Mouse (Mus musculus): ENCODE results near the gene Ubr2. TPM values are rescaled to one million over a fixed set of nuclear protein-coding genes. Genes with fewer than 3 reads are reported as not detected.

Gene Ubr2
- polyA plus RNA-seq, 1 experiment from 2014 or later = 22.7 TPM

- no peaks in the 10 kb centered on the region; the same call in 1 of the 2 replicates for H3K4me1 ChIP-seq
- no peak overlapping the region for H3K27ac ChIP-seq
- no peaks in the 10 kb centered on the region for H3K27me3 ChIP-seq (replicated peaks)
- H3K4me2 ChIP-seq (replicated peaks) = no peak overlapping the region
- H3K9ac ChIP-seq = no peak overlapping the region
- H3K9me3 ChIP-seq = no peaks in the 10 kb centered on the region
- H3K4me3 ChIP-seq = no peak overlapping the region
- no peak for ATAC-seq (ENCODE audit: low FRiP score, low read depth)
- 70% methylated on average over 7 of the region's 7 CpGs for WGBS
- peaks cover 52% of the 10 kb centered on the region for H3K36me3 ChIP-seq
These were observed 13.9 kb downstream of the Ubr2 start for GRCm38 (mm10) chr17:46996484-46996883.

- Histone ChIP-seq H3K36me3 (peaks cover 56% of the 10 kb centered on the region), H3K4me1 (no peaks in the 10 kb centered on the region; the same call in 1 of the 2 replicates), H3K4me3 (no peak overlapping the region), H3K9ac (no peak overlapping the region), H3K9me3 (no peaks in the 10 kb centered on the region), H3K27me3 (replicated peaks) (no peaks in the 10 kb centered on the region), H3K27ac (no peak overlapping the region), H3K4me2 (replicated peaks) (no peak overlapping the region)
- 82% methylated on average over 3 of the region's 3 CpGs for WGBS
- ATAC-seq (ENCODE audit: low FRiP score, low read depth) = no peak
These were observed 14.7 kb downstream of the Ubr2 start for GRCm38 (mm10) chr17:46995621-46996020.

- Histone ChIP-seq H3K27me3 (replicated peaks) (no peaks in the 10 kb centered on the region), H3K9me3 (no peaks in the 10 kb centered on the region), H3K4me1 (no peaks in the 10 kb centered on the region; the same call in 1 of the 2 replicates), H3K4me2 (replicated peaks) (no peak overlapping the region), H3K4me3 (no peak overlapping the region), H3K9ac (no peak overlapping the region), H3K36me3 (peaks cover 56% of the 10 kb centered on the region), H3K27ac (no peak overlapping the region)
- no peak for ATAC-seq (ENCODE audit: low FRiP score, low read depth)
- WGBS = 83% methylated on average over 10 of the region's 10 CpGs
These were observed 15.5 kb downstream of the Ubr2 start for GRCm38 (mm10) chr17:46994641-46995398.

- H3K9ac ChIP-seq = no peak overlapping the region
- no peak overlapping the region for H3K27ac ChIP-seq
- no peaks in the 10 kb centered on the region for H3K27me3 ChIP-seq (replicated peaks)
- no peaks in the 10 kb centered on the region; the same call in 1 of the 2 replicates for H3K4me1 ChIP-seq
- no peak for ATAC-seq (ENCODE audit: low FRiP score, low read depth)
- H3K4me2 ChIP-seq (replicated peaks) = no peak overlapping the region
- peaks cover 50% of the 10 kb centered on the region for H3K36me3 ChIP-seq
- no peaks in the 10 kb centered on the region for H3K9me3 ChIP-seq
- H3K4me3 ChIP-seq = no peak overlapping the region
- WGBS = 96% methylated on average over 8 of the region's 8 CpGs
These were observed 16.7 kb downstream of the Ubr2 start for GRCm38 (mm10) chr17:46993625-46994024.

GRCm38 (mm10) chr17:46987631-46988030 is 22.7 kb downstream of the Ubr2 start:
- H3K36me3 ChIP-seq = peaks cover 81% of the 10 kb centered on the region
- ATAC-seq (ENCODE audit: low FRiP score, low read depth) = no peak
- H3K27me3 ChIP-seq (replicated peaks) = no peaks in the 10 kb centered on the region
- WGBS = 84% methylated on average over 3 of the region's 3 CpGs
- no peaks in the 10 kb centered on the region for H3K9me3 ChIP-seq
- no peak overlapping the region for H3K9ac ChIP-seq
- H3K4me2 ChIP-seq (replicated peaks) = no peak overlapping the region
- H3K27ac ChIP-seq = no peak overlapping the region
- no peak overlapping the region for H3K4me3 ChIP-seq
- no peaks in the 10 kb centered on the region for H3K4me1 ChIP-seq

- H3K36me3 ChIP-seq = peaks cover 97% of the 10 kb centered on the region
- H3K4me3 ChIP-seq = no peak overlapping the region
- WGBS = 96% methylated on average over 6 of the region's 6 CpGs
- no peaks in the 10 kb centered on the region for H3K27me3 ChIP-seq (replicated peaks)
- no peaks in the 10 kb centered on the region; the same call in 1 of the 2 replicates for H3K9me3 ChIP-seq
- H3K9ac ChIP-seq = no peak overlapping the region
- H3K4me1 ChIP-seq = no peaks in the 10 kb centered on the region
- H3K4me2 ChIP-seq (replicated peaks) = no peak overlapping the region
- no peak overlapping the region for H3K27ac ChIP-seq
- ATAC-seq (ENCODE audit: low FRiP score, low read depth) = no peak
These were observed 30.3 kb downstream of the Ubr2 start for GRCm38 (mm10) chr17:46980050-46980449.

- no peak for ATAC-seq (ENCODE audit: low FRiP score, low read depth)
- Histone ChIP-seq H3K4me3 (no peak overlapping the region), H3K36me3 (peaks cover 93% of the 10 kb centered on the region), H3K9ac (no peak overlapping the region), H3K4me1 (no peaks in the 10 kb centered on the region), H3K27ac (no peak overlapping the region), H3K27me3 (replicated peaks) (no peaks in the 10 kb centered on the region), H3K4me2 (replicated peaks) (no peak overlapping the region), H3K9me3 (no peaks in the 10 kb centered on the region; the same call in 1 of the 2 replicates)
- 66% methylated on average over 3 of the region's 3 CpGs for WGBS
These were observed 35.2 kb downstream of the Ubr2 start for GRCm38 (mm10) chr17:46975183-46975582.

- 93% methylated on average over 7 of the region's 7 CpGs for WGBS
- ATAC-seq (ENCODE audit: low FRiP score, low read depth) = no peak
These were observed 37.8 kb downstream of the Ubr2 start for GRCm38 (mm10) chr17:46972603-46973002.

GRCm38 (mm10) chr17:46966892-46967291 is 43.5 kb downstream of the Ubr2 start:
- H3K27me3 ChIP-seq (replicated peaks) = no peaks in the 10 kb centered on the region
- H3K4me2 ChIP-seq (replicated peaks) = no peak overlapping the region
- no peaks in the 10 kb centered on the region for H3K4me1 ChIP-seq
- 88% methylated on average over 14 of the region's 14 CpGs for WGBS
- H3K9ac ChIP-seq = no peak overlapping the region
- no peak for ATAC-seq (ENCODE audit: low FRiP score, low read depth)
- no peaks in the 10 kb centered on the region for H3K9me3 ChIP-seq
- H3K27ac ChIP-seq = no peak overlapping the region
- H3K4me3 ChIP-seq = no peak overlapping the region
- H3K36me3 ChIP-seq = peaks cover 95% of the 10 kb centered on the region

More at GRCm38 (mm10) chr17:46972603-46973002, 37.8 kb downstream of the Ubr2 start:
- Histone ChIP-seq H3K27me3 (replicated peaks) (no peaks in the 10 kb centered on the region), H3K9me3 (no peaks in the 10 kb centered on the region; the same call in 1 of the 2 replicates), H3K4me3 (no peak overlapping the region), H3K4me2 (replicated peaks) (no peak overlapping the region), H3K4me1 (no peaks in the 10 kb centered on the region), H3K9ac (no peak overlapping the region), H3K36me3 (peaks cover 90% of the 10 kb centered on the region), H3K27ac (no peak overlapping the region)

- Histone ChIP-seq H3K27ac (no peak overlapping the region), H3K36me3 (peaks cover 95% of the 10 kb centered on the region), H3K4me1 (no peaks in the 10 kb centered on the region), H3K27me3 (replicated peaks) (no peaks in the 10 kb centered on the region), H3K4me3 (no peak overlapping the region), H3K4me2 (replicated peaks) (no peak overlapping the region), H3K9ac (no peak overlapping the region), H3K9me3 (no peaks in the 10 kb centered on the region)
- 94% methylated on average over 13 of the region's 13 CpGs for WGBS
- no peak for ATAC-seq (ENCODE audit: low FRiP score, low read depth)
These were observed 47.2 kb downstream of the Ubr2 start for GRCm38 (mm10) chr17:46963186-46963585.

- H3K27me3 ChIP-seq (replicated peaks) = no peaks in the 10 kb centered on the region
- 87% methylated on average over 3 of the region's 3 CpGs for WGBS
- no peak overlapping the region for H3K4me3 ChIP-seq
- H3K9ac ChIP-seq = no peak overlapping the region
- no peak overlapping the region for H3K27ac ChIP-seq
- H3K4me1 ChIP-seq = no peaks in the 10 kb centered on the region
- no peak overlapping the region for H3K4me2 ChIP-seq (replicated peaks)
- no peaks in the 10 kb centered on the region for H3K9me3 ChIP-seq
- ATAC-seq (ENCODE audit: low FRiP score, low read depth) = no peak
- peaks cover 95% of the 10 kb centered on the region for H3K36me3 ChIP-seq
These were observed 48.2 kb downstream of the Ubr2 start for GRCm38 (mm10) chr17:46962153-46962552.

GRCm38 (mm10) chr17:46960216-46960615 is 50.1 kb downstream of the Ubr2 start:
- no peak overlapping the region for H3K27ac ChIP-seq
- no peak overlapping the region for H3K4me2 ChIP-seq (replicated peaks)
- no peak overlapping the region for H3K9ac ChIP-seq
- H3K9me3 ChIP-seq = no peaks in the 10 kb centered on the region
- H3K36me3 ChIP-seq = peaks cover 95% of the 10 kb centered on the region
- 91% methylated on average over 10 of the region's 10 CpGs for WGBS
- H3K4me3 ChIP-seq = no peak overlapping the region
- ATAC-seq (ENCODE audit: low FRiP score, low read depth) = no peak
- no peaks in the 10 kb centered on the region for H3K4me1 ChIP-seq
- no peaks in the 10 kb centered on the region for H3K27me3 ChIP-seq (replicated peaks)

GRCm38 (mm10) chr17:46958045-46958444 is 52.3 kb downstream of the Ubr2 start:
- no peak for ATAC-seq (ENCODE audit: low FRiP score, low read depth)

More at GRCm38 (mm10) chr17:46958045-46958444, 52.3 kb downstream of the Ubr2 start:
- Histone ChIP-seq H3K27me3 (replicated peaks) (no peaks in the 10 kb centered on the region), H3K4me1 (no peaks in the 10 kb centered on the region), H3K9ac (no peak overlapping the region), H3K36me3 (peaks cover 93% of the 10 kb centered on the region), H3K27ac (no peak overlapping the region), H3K4me3 (no peak overlapping the region), H3K9me3 (no peaks in the 10 kb centered on the region), H3K4me2 (replicated peaks) (no peak overlapping the region)
- 95% methylated on average over 2 of the region's 2 CpGs for WGBS

All from neural tube, embryonic 12.5 days (tissue).